Comparison of ENCODE assay signal across 16 mouse cellular contexts in the genomic region with DNA sequence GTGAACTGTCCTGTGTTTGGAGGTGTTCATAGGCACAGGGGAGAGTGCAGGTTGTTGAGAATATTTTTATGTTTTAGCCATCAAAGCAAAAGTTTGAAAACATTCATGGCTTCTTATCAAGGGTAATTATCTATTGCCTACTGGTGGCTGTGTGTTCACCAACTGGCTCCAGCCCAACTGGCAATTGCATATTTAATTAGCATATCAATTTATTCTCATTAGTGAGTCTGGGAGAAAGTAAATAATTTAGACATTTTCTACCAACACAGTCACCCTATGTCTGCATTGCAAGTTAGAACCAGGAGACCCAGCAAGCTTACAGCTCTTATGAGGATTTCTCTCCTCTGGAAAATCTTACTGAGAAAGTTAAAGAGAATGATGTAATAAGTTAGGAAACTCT.
DNase-seq lines count a peak whose midpoint lies in the region; ATAC-seq and TF ChIP-seq lines count a peak whose summit lies in the region.
"Had no signal": no experiment of that assay in that cellular context is flagged by ENCODE, and none has a peak within 500 bp of the region (broad histone marks: within the 10 kb centered on the region; RNA-seq: fewer than 3 reads in every experiment).

No protein-coding gene starts in this region.

- peak; percentile 80 for DNase-seq in forebrain, embryonic 14.5 days (ENCODE audit: low spot score)
- peak; percentile 14 for DNase-seq in midbrain, embryonic 11.5 days (ENCODE audit: low spot score, missing footprints)
- no peak for DNase-seq in midbrain, embryonic 10.5 days (ENCODE audit: low spot score)
- peak; percentile 82 for DNase-seq in brain, embryonic 14.5 days (ENCODE audit: low read depth)
- no peak for DNase-seq in natural killer cell, adult 2 months (ENCODE audit: low spot score in 2 of 2)
- DNase-seq: adrenal gland, adult 2 months; adrenal gland, postnatal 10 days; adrenal gland, postnatal 25 days; cerebellum, adult 11-12 months; cerebellum, adult 2 months; cerebellum, adult 9-10 months; cerebellum, postnatal 25 days had no signal

- H3K4me3 ChIP-seq in forebrain, embryonic 14.5 days (ENCODE audit: low read depth, low read length), result no peak overlapping the region
- H3K4me3 ChIP-seq in forebrain, embryonic 15.5 days, result no peak overlapping the region
- H3K4me3 ChIP-seq in midbrain, embryonic 11.5 days (ENCODE audit: low read depth, low read length), result no peak overlapping the region
- H3K4me3 ChIP-seq in midbrain, embryonic 10.5 days, result no peak overlapping the region
- H3K4me3 ChIP-seq: embryonic facial prominence, embryonic 10.5 days; embryonic facial prominence, embryonic 12.5 days had no signal

- H3K27me3 ChIP-seq in forebrain, embryonic 14.5 days (replicated peaks; ENCODE audit: control insufficient read depth, insufficient read depth, low read length), result no peaks in the 10 kb centered on the region
- H3K27me3 ChIP-seq in forebrain, embryonic 15.5 days, result no peaks in the 10 kb centered on the region
- no peaks in the 10 kb centered on the region for H3K27me3 ChIP-seq in midbrain, embryonic 11.5 days (ENCODE audit: control insufficient read depth, insufficient read depth, low read length)
- no peaks in the 10 kb centered on the region for H3K27me3 ChIP-seq in midbrain, embryonic 10.5 days (ENCODE audit: low read depth, poor library complexity, severe bottlenecking)
- H3K27me3 ChIP-seq: embryonic facial prominence, embryonic 12.5 days had no signal

- H3K4me1 ChIP-seq in forebrain, embryonic 14.5 days (ENCODE audit: control insufficient read depth, insufficient read depth, low read length), result no peaks in the 10 kb centered on the region
- H3K4me1 ChIP-seq in forebrain, embryonic 15.5 days, result peaks cover 9% of the 10 kb centered on the region; the same call in 1 of the 2 replicates
- H3K4me1 ChIP-seq in midbrain, embryonic 11.5 days (ENCODE audit: control insufficient read depth, insufficient read depth, low read length), result no peaks in the 10 kb centered on the region
- no peaks in the 10 kb centered on the region for H3K4me1 ChIP-seq in midbrain, embryonic 10.5 days
- H3K4me1 ChIP-seq: embryonic facial prominence, embryonic 10.5 days; embryonic facial prominence, embryonic 12.5 days had no signal

- H3K4me2 ChIP-seq in forebrain, embryonic 14.5 days (ENCODE audit: low read length), result no peak overlapping the region
- no peak overlapping the region for H3K4me2 ChIP-seq in forebrain, embryonic 15.5 days (replicated peaks)
- no peak overlapping the region for H3K4me2 ChIP-seq in midbrain, embryonic 11.5 days
- H3K4me2 ChIP-seq: embryonic facial prominence, embryonic 12.5 days had no signal

- H3K36me3 ChIP-seq in forebrain, embryonic 14.5 days (ENCODE audit: control insufficient read depth, insufficient read depth, low read length), result no peaks in the 10 kb centered on the region
- H3K36me3 ChIP-seq in forebrain, embryonic 15.5 days, result no peaks in the 10 kb centered on the region
- no peaks in the 10 kb centered on the region for H3K36me3 ChIP-seq in midbrain, embryonic 11.5 days (ENCODE audit: control insufficient read depth, insufficient read depth, low read length)
- H3K36me3 ChIP-seq in midbrain, embryonic 10.5 days, result no peaks in the 10 kb centered on the region
- H3K36me3 ChIP-seq: embryonic facial prominence, embryonic 10.5 days; embryonic facial prominence, embryonic 12.5 days had no signal

- no peak overlapping the region for H3K9ac ChIP-seq in forebrain, embryonic 14.5 days (ENCODE audit: low read length)
- no peak overlapping the region for H3K9ac ChIP-seq in forebrain, embryonic 15.5 days (replicated peaks)
- H3K9ac ChIP-seq in midbrain, embryonic 11.5 days (ENCODE audit: low read length), result no peak overlapping the region
- H3K9ac ChIP-seq: embryonic facial prominence, embryonic 12.5 days had no signal

- TF ChIP-seq CTCF in brain, embryonic 14.5 days (IDR thresholded peaks at IDR 0.05; ENCODE audit: borderline replicate concordance, extremely low read depth, insufficient read depth, insufficient read length), result no peak

- no peaks in the 10 kb centered on the region for H3K9me3 ChIP-seq in forebrain, embryonic 14.5 days (replicated peaks; ENCODE audit: control insufficient read depth, low read length)
- H3K9me3 ChIP-seq in forebrain, embryonic 15.5 days, result no peaks in the 10 kb centered on the region
- H3K9me3 ChIP-seq in midbrain, embryonic 11.5 days (ENCODE audit: control insufficient read depth, low read length), result no peaks in the 10 kb centered on the region
- H3K9me3 ChIP-seq in midbrain, embryonic 10.5 days (replicated peaks), result no peaks in the 10 kb centered on the region
- H3K9me3 ChIP-seq: embryonic facial prominence, embryonic 10.5 days; embryonic facial prominence, embryonic 12.5 days had no signal

- TF ChIP-seq POLR2A in brain, embryonic 14.5 days (IDR thresholded peaks at IDR 0.05; ENCODE audit: borderline replicate concordance, extremely low read depth, insufficient read depth, insufficient read length, poor library complexity, severe bottlenecking), result no peak

- ATAC-seq in forebrain, embryonic 14.5 days, result peak; percentile 50; the same call in 1 of the 2 replicates
- ATAC-seq in forebrain, embryonic 15.5 days (replicated peaks), result no peak
- ATAC-seq in midbrain, embryonic 11.5 days (ENCODE audit: low FRiP score), result no peak
- ATAC-seq: forebrain, embryonic 16.5 days had no signal

- no peak overlapping the region for H3K27ac ChIP-seq in forebrain, embryonic 14.5 days (ENCODE audit: low read depth, low read length)
- H3K27ac ChIP-seq in forebrain, embryonic 15.5 days (replicated peaks), result no peak overlapping the region
- no peak overlapping the region for H3K27ac ChIP-seq in midbrain, embryonic 11.5 days (ENCODE audit: low read depth, low read length)
- H3K27ac ChIP-seq in midbrain, embryonic 10.5 days (replicated peaks), result no peak overlapping the region
- H3K27ac ChIP-seq: embryonic facial prominence, embryonic 10.5 days; embryonic facial prominence, embryonic 12.5 days had no signal

Comparison
In these comparisons a context has a peak if more than half of its experiments do, and no peak if none do; other contexts are left out.
1. DNase-seq: peak in forebrain, embryonic 14.5 days (single experiment), midbrain, embryonic 11.5 days (single experiment) and brain, embryonic 14.5 days (single experiment); none in midbrain, embryonic 10.5 days (single experiment) and natural killer cell, adult 2 months (0 of 2).